Mouse (Mus musculus): ENCODE results near the gene Tas1r2.

- TF ChIP-seq CTCF (IDR thresholded peaks at IDR 0.05; ENCODE audit: low read depth, low read length) (no peak), POLR2A (IDR thresholded peaks at IDR 0.05; ENCODE audit: borderline replicate concordance, low read depth, low read length) (no peak)
Measured at GRCm38 (mm10) chr4:139710467-139711334, 57.4 kb downstream of the Tas1r2 start.

Measured in bone marrow macrophage, adult 2 months (primary cell).